Mouse (Mus musculus): ENCODE measurements around the gene Zfp992. TPM values are rescaled to one million over a fixed set of nuclear protein-coding genes. Genes with fewer than 3 reads are reported as not detected.
"Not testable (repeated sequence)": the region's sequence is repeated elsewhere in the genome, so short reads cannot be mapped to it uniquely, and the experiment has no call there.

Zfp992 gene
- polyA plus RNA-seq, 1 experiment from 2014 or later = 31.6 TPM

DNA sequence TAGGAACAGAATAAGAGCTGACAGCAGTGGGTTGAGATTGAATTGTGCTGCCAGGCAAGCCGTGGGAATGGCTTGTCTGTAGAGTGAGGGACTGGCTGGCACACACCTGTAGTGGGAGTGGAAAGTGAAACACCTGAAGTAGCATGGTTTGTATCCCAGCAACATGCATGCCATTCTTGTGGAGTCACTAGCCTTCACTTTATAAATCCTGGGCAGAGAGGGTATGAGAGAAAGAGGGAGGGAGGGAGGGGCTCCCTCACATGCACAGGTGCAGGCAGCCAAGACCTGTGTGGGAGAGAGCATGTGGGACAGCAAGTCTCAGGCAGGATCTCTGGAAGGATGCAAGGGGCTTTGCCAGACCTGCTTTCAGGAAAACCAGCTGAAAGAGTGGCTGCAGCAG is 8.9 kb downstream of the Zfp992 start:
- 73% methylated on average over 1 of the region's 1 CpGs for WGBS (ENCODE audit: missing documents)
- no peaks in the 10 kb centered on the region for H3K79me2 ChIP-seq (ENCODE audit: inconsistent target)
- no peak overlapping the region for H3K4me3 ChIP-seq (ENCODE audit: inconsistent target)
- 0 out of 2 replicates have a peak, but pooled peaks cover 11% of the 10 kb centered on the region for H3K36me3 ChIP-seq (ENCODE audit: inconsistent target)
- no peak overlapping the region for H3K27ac ChIP-seq

DNA sequence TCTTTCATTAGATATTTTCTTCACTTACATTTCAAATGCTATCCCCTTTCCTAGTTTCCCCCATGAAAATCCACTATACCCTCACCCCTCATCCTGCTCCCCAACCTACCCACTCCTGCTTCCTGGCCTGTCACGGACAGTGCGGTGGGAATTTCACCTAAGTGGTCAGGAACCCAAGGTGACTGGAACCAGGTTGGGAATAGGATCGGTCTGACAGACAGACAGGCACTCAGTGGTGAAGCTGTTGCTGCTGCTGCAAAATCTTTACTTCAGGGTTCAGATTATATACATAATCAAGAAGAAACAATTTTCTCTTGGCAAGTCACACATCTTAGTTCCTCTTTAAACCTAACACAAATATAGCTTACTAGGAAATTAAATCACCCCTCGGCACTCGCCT is 11.0 kb downstream of the Zfp992 start:
- not testable (repeated sequence) for H3K27ac ChIP-seq; H3K79me2 ChIP-seq (ENCODE audit: inconsistent target); H3K4me3 ChIP-seq (ENCODE audit: inconsistent target); H3K36me3 ChIP-seq (ENCODE audit: inconsistent target)
- 81% methylated on average over 5 of the region's 5 CpGs for WGBS (ENCODE audit: missing documents)

DNA sequence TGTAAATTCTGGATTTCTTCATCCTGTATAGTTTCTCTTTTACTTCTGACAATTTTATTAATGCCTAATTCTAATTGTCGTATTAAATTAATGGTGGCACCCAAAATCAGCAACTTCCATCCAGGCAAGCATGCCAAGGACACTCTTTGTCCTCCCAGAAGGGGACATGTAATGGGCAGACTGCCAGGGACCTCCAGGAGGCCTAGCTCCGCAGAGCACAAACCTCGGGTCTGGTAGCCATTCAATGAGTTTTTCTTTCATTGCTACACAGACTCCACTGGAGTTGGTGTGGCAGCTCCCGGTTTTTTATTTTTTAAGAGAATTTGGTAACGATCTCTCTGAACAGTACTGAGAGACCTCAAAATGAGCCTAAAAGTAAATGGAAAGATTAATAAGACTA is 11.9 kb downstream of the Zfp992 start:
- 80% methylated on average over 5 of the region's 5 CpGs for WGBS (ENCODE audit: missing documents)
- not testable (repeated sequence) for H3K4me3 ChIP-seq (ENCODE audit: inconsistent target); H3K27ac ChIP-seq; H3K79me2 ChIP-seq (ENCODE audit: inconsistent target)
- H3K36me3 ChIP-seq (ENCODE audit: inconsistent target) = peaks cover 14% of the 10 kb centered on the region; the same call in 1 of the 2 replicates

DNA sequence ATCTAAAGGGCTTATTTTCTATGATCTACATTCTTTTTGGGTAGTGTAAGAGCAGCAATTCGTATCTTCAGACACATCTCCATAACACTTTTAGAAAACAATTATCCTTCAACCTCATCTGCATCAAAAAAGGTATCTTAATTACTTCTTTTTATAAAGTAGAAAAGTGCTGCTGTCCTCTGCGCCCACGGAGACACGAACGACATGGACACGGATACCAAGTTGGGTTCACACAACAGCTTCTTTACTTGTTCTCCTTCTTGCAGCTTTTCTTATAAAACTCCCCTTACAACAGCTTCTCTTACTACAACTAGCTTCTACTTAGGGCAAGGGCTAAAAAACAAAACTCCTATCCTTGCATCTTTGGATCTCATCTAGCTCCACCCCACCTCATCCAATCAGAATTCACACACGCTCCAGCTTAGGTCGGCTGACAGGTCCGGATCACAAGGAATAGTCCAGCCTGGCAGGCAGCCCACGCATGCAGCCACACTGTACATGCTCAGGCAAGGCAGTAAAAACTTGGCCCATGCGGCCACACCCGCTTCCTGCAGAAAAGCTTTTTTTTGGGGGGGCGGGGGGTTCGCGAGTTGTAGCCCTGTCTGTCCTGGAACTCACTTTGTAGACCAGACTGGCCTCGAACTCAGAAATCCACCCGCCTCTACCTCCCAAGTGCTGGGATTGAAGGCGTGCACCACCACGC is 15.0 kb downstream of the Zfp992 start:
- not testable (repeated sequence) for H3K27ac ChIP-seq; H3K4me3 ChIP-seq (ENCODE audit: inconsistent target); H3K79me2 ChIP-seq (ENCODE audit: inconsistent target); H3K36me3 ChIP-seq (ENCODE audit: inconsistent target)
- 81% methylated on average over 6 of the region's 19 CpGs for WGBS (ENCODE audit: missing documents)

DNA sequence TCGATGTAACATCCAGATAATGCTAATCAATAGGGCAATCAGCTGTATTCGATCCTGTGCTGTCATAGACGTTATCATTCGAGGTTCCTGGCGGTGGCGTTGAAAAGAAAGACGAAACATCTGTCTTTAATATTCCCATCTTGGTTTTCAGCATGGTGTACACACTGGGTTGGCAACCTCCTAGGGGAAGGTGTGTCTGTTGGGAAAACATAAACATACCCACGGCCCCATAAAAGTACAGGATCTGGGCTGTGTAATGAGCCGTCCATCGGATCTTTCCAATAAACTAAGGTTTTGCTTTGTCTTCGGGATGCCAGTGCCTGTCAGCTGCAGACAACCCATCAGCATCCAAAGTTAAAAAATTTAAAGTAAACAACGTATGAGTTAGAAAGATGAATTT is 21.2 kb downstream of the Zfp992 start:
- H3K36me3 ChIP-seq (ENCODE audit: inconsistent target); H3K4me3 ChIP-seq (ENCODE audit: inconsistent target); H3K79me2 ChIP-seq (ENCODE audit: inconsistent target); H3K27ac ChIP-seq: not testable (repeated sequence)
- 90% methylated on average over 6 of the region's 12 CpGs for WGBS (ENCODE audit: missing documents)

DNA sequence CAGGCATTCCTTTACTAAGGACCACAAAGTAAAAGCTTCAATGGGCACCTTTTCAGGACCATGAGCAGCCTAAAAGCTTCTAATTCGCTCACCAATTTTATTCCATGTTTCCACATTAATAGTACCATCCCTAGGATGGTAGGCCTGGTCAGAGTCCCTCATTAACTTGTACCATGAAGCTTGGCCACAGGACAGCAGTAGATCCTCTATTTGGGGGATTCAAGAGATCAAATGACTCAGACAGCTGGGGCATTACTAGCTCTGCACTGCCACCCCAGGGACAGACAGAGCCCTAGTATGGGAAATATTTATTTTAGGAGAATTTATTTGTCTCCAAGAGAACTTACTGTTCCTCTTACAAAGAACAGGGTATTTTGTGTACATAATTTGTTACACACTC is 25.4 kb downstream of the Zfp992 start:
- not testable (repeated sequence) for H3K79me2 ChIP-seq (ENCODE audit: inconsistent target); H3K4me3 ChIP-seq (ENCODE audit: inconsistent target); H3K36me3 ChIP-seq (ENCODE audit: inconsistent target); H3K27ac ChIP-seq
- no CpG with 5 or more reads among the region's 1 CpGs for WGBS (ENCODE audit: missing documents)

DNA sequence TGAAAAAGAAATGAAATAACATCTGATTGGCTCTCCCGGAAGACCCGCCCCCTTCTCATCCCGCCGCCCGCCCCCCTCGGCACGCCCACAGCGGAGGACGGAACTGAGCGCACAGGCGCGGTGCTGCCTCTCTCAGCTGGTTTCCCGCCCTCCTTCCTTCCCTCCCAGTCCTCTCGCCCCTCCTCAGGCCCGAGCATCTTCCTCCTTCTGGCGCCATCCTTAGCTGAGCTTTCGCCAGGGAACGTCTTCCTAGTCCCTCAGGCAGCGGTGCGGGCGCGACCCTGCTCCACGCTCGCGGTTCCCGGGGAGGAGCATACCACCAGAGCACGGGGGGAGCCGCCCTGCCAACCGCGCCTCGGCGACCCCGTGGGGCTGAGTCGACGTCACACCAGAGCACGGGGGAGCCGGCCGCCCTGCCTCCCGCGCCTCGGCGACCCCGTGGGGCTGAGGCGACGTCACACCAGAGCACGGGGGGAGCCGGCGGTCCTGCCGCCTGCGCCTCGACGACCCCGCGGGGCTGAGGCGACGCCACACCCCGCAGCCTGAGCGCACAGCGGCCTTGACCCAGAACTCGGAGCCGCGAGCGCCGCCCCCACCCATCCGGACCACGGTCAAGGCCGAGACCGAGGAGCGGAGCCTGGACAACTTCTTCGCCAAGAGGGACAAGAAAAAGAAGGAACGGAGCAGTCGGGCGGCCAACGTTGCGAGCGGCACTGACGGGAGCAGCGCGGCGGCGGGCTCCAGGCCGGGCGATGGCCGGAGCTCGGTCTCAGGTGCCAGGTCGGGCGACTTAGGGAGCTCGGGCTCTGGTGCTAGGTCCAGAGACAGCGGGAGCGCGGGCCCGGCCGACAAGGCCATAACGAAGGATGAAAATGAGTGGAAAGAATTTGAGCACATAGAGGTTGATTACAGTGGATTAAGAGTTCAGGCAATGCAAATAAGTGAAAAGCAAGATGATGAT is 26.2 kb downstream of the Zfp992 start:
- WGBS (ENCODE audit: missing documents) = 70% methylated on average over 27 of the region's 94 CpGs
- H3K36me3 ChIP-seq (ENCODE audit: inconsistent target) = not testable (repeated sequence)

DNA sequence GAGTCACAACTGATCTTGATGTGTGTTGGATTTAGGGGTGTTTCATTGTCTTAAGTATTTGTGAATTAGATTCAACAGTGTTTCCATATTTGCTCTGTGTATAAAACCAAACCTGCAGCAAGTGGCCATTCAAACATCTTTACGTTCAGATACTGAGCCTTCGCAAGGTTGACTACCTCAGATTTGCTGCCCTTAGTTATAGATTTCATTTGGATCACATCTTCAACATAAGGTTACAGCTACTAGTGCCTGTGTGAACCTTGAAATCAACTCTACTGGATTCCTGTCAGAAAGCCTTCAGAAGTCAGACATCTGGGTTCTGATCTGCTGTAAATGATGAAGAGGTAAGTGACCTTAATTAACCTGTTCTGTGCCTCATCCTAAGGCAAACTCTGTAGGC is 27.4 kb downstream of the Zfp992 start:
- not testable (repeated sequence) for H3K36me3 ChIP-seq (ENCODE audit: inconsistent target); H3K79me2 ChIP-seq (ENCODE audit: inconsistent target); H3K4me3 ChIP-seq (ENCODE audit: inconsistent target); H3K27ac ChIP-seq
- WGBS (ENCODE audit: missing documents) = 94% methylated on average over 2 of the region's 2 CpGs

More for the DNA sequence above, 26.2 kb downstream of the Zfp992 start:
- not testable (repeated sequence) for H3K79me2 ChIP-seq (ENCODE audit: inconsistent target); H3K4me3 ChIP-seq (ENCODE audit: inconsistent target); H3K27ac ChIP-seq

DNA sequence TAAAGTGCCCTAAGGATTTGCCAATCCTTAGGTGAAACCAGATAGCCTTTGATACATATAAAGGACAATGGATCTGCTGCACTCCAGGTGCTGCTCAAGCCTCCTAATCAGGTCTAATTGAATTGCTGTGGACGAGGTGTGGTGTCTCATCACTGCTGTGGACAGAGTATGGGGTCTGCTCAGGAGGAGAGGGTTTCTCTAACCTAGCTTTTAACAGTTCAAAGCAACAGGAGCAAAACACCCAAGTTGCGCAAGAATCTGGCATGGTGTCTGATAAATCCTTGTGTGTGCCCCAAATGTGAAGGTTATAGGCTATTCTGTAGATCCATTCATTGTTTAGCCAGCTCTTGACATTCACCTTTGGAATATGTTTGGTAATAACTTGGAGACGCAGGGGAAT is 28.1 kb downstream of the Zfp992 start:
- not testable (repeated sequence) for H3K79me2 ChIP-seq (ENCODE audit: inconsistent target); H3K4me3 ChIP-seq (ENCODE audit: inconsistent target); H3K36me3 ChIP-seq (ENCODE audit: inconsistent target); H3K27ac ChIP-seq
- 78% methylated on average over 3 of the region's 3 CpGs for WGBS (ENCODE audit: missing documents)

DNA sequence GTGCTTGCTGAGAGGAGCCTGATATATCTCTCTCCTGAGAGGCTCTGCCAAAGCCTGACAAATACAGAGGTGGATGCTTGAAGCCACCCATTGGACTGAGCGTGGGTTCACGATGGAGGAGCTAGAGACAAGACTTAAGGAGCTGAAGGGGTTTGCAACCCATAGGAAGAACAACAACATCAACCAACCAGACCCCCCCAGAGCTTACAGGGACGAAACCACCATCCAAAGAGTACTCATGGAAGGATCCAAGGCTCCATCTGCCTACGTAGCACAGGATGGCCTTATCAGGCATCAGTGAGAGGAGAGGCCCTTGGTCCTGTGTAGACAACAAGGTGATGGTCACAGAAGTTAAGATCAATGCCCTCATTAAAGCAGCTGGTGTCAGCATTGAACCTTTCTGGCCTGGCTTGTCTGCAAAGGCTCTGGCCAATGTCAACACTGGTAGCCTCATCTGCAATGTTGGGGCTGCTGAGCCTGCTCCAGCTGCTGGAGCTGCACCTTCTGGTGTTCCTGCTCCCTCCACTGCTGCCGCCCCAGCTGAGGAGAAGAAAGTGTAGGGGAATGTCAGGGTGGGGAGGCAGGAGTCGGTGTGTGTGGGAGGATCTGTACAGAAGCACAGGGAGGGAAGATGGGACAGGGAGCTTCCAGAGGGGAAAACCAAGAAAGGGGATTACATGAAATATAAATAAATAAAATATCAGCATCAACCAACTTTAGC is 31.7 kb downstream of the Zfp992 start:
- WGBS (ENCODE audit: missing documents) = 66% methylated on average over 6 of the region's 6 CpGs
- not testable (repeated sequence) for H3K4me3 ChIP-seq (ENCODE audit: inconsistent target); H3K79me2 ChIP-seq (ENCODE audit: inconsistent target); H3K36me3 ChIP-seq (ENCODE audit: inconsistent target); H3K27ac ChIP-seq

DNA sequence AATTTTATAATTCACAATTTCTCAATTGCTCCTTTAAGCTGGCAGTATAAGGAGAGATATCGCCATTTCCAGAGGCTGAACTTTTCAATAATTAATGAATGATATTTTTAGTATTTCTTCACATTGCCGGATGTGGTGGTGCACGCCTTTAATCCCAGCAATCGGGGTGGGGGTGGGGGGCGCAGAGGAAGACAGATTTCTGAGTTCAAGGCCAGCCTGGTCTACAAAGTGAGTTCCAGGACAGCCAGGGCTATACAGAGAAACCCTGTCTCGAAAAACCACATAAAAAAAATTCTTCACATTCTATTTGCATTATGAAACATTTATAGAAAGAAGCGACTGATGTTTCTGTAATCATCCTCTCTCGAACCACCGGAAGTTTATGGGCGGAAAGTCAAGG is 33.7 kb downstream of the Zfp992 start:
- not testable (repeated sequence) for H3K4me3 ChIP-seq (ENCODE audit: inconsistent target); H3K36me3 ChIP-seq (ENCODE audit: inconsistent target); H3K79me2 ChIP-seq (ENCODE audit: inconsistent target); H3K27ac ChIP-seq
- 80% methylated on average over 10 of the region's 10 CpGs for WGBS (ENCODE audit: missing documents)

DNA sequence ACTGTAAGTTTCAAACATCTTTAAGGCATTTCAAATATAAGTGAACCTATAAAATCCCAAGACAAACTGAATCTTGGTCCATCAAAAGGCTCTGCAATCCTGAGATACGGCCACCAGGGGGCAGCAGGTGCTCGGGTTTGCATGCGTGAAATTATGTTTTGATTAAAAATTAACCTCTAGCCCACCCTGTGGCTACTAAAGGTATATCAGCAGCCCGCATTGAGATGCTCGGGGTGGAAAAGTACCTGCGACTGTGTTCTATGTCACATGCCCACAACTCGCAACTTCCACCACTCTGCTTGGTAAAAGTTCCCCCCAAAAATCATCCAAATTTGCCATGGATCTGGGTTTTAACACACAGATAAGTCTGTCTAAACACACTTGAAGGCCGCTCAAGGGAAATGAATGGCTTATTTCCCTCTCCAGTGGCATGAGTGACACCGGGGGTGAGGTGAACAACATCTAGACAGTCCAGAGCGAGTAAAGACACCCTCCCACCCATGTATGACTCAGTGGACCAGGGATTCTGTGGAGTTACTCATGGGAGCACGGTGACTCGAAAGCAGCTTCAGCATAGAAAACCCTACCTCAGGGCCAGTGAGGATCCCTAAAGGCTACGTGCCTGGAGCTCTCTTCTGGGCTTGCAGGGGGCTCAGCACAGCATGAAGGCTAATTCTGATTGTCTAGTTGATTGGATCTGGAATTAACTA is 34.9 kb downstream of the Zfp992 start:
- not testable (repeated sequence) for H3K36me3 ChIP-seq (ENCODE audit: inconsistent target); H3K4me3 ChIP-seq (ENCODE audit: inconsistent target); H3K27ac ChIP-seq; H3K79me2 ChIP-seq (ENCODE audit: inconsistent target)
- WGBS (ENCODE audit: missing documents) = 71% methylated on average over 13 of the region's 13 CpGs

DNA sequence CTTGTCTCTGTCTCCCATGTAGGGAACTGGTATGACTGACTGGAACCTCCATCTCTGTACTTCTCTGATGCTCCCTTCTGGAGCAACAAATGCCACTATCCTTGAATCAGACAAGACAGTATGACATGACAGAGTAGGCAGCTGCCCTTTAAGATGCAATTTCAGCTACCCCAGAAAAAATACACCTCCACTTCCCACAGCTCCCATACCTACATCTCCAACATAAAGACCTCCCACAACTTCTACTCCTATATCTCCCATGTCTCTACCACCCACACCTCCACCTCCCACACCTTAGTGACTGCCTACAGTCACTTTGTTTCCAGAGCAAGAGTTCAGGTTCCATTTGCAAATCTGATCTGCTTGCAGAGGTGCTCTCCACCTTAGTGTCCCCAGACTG is 35.9 kb downstream of the Zfp992 start:
- not testable (repeated sequence) for H3K79me2 ChIP-seq (ENCODE audit: inconsistent target); H3K4me3 ChIP-seq (ENCODE audit: inconsistent target); H3K36me3 ChIP-seq (ENCODE audit: inconsistent target); H3K27ac ChIP-seq

DNA sequence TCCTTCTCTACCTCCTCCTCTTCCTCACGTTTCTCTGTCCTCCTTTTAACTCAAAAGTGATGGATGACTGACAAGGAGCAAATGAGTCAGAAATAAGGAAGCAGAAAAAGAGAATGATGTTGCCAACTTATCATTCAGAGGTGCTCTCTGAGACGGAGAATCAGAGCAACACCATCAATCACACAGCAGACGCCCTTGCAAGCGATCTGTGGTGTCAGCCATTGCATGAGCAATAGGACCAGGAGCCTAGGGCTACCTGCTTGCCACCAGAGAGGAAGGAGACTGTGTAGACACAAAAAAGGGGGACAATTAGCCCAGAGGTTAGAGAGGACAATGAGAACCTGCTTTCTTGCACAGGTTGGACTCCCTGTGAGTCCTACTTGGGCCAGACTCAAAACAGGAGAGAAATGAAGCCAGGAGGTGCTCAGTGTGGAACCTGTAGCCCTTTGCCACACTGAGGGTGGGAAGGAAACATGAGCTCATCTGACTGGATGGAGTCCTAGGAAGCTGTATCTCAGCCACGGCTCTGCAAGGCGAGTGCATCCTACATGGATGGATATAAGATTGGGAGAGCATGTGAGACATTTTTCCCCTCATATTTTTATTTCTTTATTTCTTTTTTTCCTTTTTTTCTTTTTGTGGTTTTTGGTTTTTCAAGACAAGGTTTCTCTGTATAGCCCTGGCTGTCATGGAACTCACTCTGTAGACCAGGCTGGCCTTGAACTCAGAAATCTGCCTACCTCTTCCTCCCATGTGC is 36.5 kb downstream of the Zfp992 start:
- H3K79me2 ChIP-seq (ENCODE audit: inconsistent target); H3K27ac ChIP-seq; H3K36me3 ChIP-seq (ENCODE audit: inconsistent target); H3K4me3 ChIP-seq (ENCODE audit: inconsistent target): not testable (repeated sequence)
- 73% methylated on average over 6 of the region's 6 CpGs for WGBS (ENCODE audit: missing documents)
